Mouse (Mus musculus) right cerebral cortex, adult 18-20 months (tissue): Measurements from ENCODE around the gene Brwd1.
"Not testable (repeated sequence)": the region's sequence is repeated elsewhere in the genome, so short reads cannot be mapped to it uniquely, and the experiment has no call there.

Source experiments
- DNase-seq: peaks from one replicate; pipeline ENCODE4 v3.0.0; 2022; ENCODE audit warnings: mixed read lengths

Gene Brwd1

GRCm38 (mm10) chr16:95967455-95967854 lies 114.9 kb downstream of the Brwd1 start:
- DNase-seq = peak; percentile 24

GRCm38 (mm10) chr16:95964427-95965023 lies 117.8 kb downstream of the Brwd1 start:
- peak; percentile 21 for DNase-seq

- not testable (repeated sequence) for DNase-seq
These were observed 120.8 kb downstream of the Brwd1 start for GRCm38 (mm10) chr16:95961484-95961883.

- DNase-seq = not testable (repeated sequence)
These were observed 121.6 kb downstream of the Brwd1 start for GRCm38 (mm10) chr16:95960689-95961088.

- no peak for DNase-seq
These were observed 124.2 kb downstream of the Brwd1 start for GRCm38 (mm10) chr16:95958080-95958479.

- DNase-seq = no peak
These were observed 125.7 kb downstream of the Brwd1 start for GRCm38 (mm10) chr16:95956618-95957017.

GRCm38 (mm10) chr16:95955716-95956346 lies 126.5 kb downstream of the Brwd1 start:
- DNase-seq = no peak

GRCm38 (mm10) chr16:95954341-95954740 lies 128.0 kb downstream of the Brwd1 start:
- DNase-seq = no peak

- DNase-seq = no peak
These were observed 129.1 kb downstream of the Brwd1 start for GRCm38 (mm10) chr16:95953159-95953650.

GRCm38 (mm10) chr16:95951471-95951870 lies 130.9 kb downstream of the Brwd1 start:
- DNase-seq = no peak

- DNase-seq = peak; percentile 70
These were observed 136.7 kb downstream of the Brwd1 start for GRCm38 (mm10) chr16:95945389-95946311.

- no peak for DNase-seq
These were observed 139.1 kb downstream of the Brwd1 start for GRCm38 (mm10) chr16:95943186-95943585.
